Mouse (Mus musculus) neutrophil, adult 83 days (primary cell): ENCODE measurements around the gene Olfr1295. TPM values are rescaled to one million over a fixed set of nuclear protein-coding genes. Genes with fewer than 3 reads are reported as not detected.

Experiments
- total RNA-seq, 2 experiments: library from RNA; stranded (reverse); gene quantifications; one replicate each; pipeline ENCODE4 v1.2.4; 2023

The Olfr1295 gene
- total RNA-seq: not detected

GRCm38 (mm10) chr2:111569581-111569980, at the start of gene Olfr1295:
Gene Olfr1295 (minus strand): TSS chr2:111569681.

GRCm38 (mm10) chr2:111540191-111540590, 29.3 kb downstream of the Olfr1295 start, which contains the start of gene Olfr1294:
Gene Olfr1294 (minus strand): TSS chr2:111540291.

GRCm38 (mm10) chr2:111524903-111525302, 44.6 kb downstream of the Olfr1295 start, which contains the start of gene Olfr1293-ps:
Gene Olfr1293-ps (plus strand): TSS chr2:111525203.

Other genes starting within 250 kb of the Olfr1295 start
- gene Olfr1281, start 243.2 kb downstream of the Olfr1295 start, total RNA-seq: not detected
- gene Olfr1282, start 233.6 kb downstream of the Olfr1295 start, total RNA-seq: not detected
- not detected for gene Olfr1283, start 202.9 kb downstream of the Olfr1295 start, total RNA-seq
- gene Olfr1284, start 194.2 kb downstream of the Olfr1295 start, total RNA-seq: not detected
- not detected for gene Olfr1286, start 146.6 kb downstream of the Olfr1295 start, total RNA-seq
- gene Olfr1287, start 120.5 kb downstream of the Olfr1295 start, total RNA-seq: not detected
- gene Olfr1288, start 95.6 kb downstream of the Olfr1295 start, total RNA-seq: not detected
- gene Olfr1289, start 88.9 kb downstream of the Olfr1295 start, total RNA-seq: not detected
- not detected for gene Olfr1290, start 75.9 kb downstream of the Olfr1295 start, total RNA-seq
- gene Olfr1291-ps1, start 72.5 kb downstream of the Olfr1295 start, total RNA-seq: not detected
- gene Olfr1293-ps, start 44.5 kb downstream of the Olfr1295 start, total RNA-seq: not detected
- gene Olfr1294, start 29.4 kb downstream of the Olfr1295 start, total RNA-seq: not detected
- not detected for gene Olfr1297, start 56.8 kb upstream of the Olfr1295 start, total RNA-seq
- not detected for gene Olfr1298, start 79.5 kb upstream of the Olfr1295 start, total RNA-seq
- not detected for gene Olfr1299, start 91.7 kb upstream of the Olfr1295 start, total RNA-seq
- gene Olfr1301, start 181.3 kb upstream of the Olfr1295 start, total RNA-seq: not detected
- not detected for gene Olfr1302, start 207.7 kb upstream of the Olfr1295 start, total RNA-seq